Mouse (Mus musculus) frontal cortex, postnatal 14 days (tissue): Measurements from ENCODE around the gene Rab20.
"Not testable (repeated sequence)": the region's sequence is repeated elsewhere in the genome, so short reads cannot be mapped to it uniquely, and the experiment has no call there.

Experiments used
- DNase-seq, 2 experiments: peaks; one replicate each; pipeline ENCODE4 v3.0.0; 2022; ENCODE audit warnings: low spot score in 2 of 2

Gene Rab20

DNA sequence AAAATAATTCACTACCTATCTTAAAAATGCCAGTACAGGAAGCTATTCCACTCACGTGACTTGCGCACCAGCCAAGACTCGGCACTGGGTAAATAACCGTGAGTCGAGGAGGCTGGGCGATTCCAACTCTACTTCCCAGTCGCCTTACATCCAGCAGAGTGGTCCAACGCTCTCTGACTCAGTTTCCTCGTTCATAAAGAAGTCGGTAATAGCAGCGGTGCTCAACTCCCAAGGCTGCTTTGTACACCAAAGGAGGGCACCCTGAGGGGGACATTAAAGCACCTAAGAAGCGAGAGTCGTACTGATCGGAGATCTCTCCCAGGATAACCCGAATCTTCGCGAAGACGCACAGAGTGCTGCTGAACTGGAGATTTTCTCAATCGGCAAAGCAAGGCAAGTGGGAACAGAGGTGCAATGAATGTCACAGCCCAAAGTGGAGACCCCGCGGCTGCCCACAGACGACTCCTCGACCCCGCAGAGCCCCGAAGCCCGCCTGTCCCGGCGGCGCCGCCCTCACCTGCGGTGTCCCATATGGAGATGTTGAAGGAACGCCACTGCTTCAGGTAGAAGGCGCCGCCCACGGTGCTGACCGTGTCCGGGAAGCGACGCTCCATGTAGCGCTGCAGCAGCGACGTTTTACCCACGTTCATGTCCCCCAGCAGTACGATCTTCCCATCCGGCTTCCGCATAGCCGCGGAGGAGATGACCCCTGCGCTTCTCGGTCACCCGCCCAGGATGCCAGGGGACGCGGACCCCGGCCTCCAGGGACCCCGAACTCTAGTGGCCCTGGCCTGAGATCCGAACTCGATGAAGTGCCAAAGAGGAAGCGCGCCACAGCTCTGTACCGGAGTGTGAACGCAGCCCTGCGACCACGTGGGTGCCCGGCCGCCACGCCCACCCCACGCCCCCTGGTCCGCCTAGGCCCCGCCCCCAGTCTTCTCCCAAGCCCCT lies at the start of gene Rab20:
Gene Rab20, minus strand, starts transcription at position 900 of the 951 bp plus-strand sequence.
- peak in 1 of 2 experiments; percentile 14 for DNase-seq

DNA sequence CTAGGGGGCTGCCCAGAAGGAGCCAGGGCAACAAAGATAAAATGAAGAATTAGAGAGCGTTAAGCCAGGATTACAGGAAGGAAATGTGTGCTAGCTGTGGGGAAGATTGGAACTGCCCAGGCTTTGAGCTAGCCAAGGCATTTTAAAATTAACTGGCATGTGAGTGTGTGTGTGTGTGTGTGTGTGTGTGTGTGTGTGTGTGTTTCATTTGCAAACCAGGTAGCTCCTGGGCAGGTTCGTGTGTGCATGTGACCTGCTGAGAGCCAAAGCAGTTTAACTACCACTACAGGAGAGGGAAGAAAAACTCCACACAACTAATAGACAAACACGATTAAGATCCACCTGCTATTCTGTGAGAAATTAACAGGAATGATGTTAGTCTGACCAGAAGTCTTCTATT lies 44.8 kb upstream of the Rab20 start:
- no peak for DNase-seq

DNA sequence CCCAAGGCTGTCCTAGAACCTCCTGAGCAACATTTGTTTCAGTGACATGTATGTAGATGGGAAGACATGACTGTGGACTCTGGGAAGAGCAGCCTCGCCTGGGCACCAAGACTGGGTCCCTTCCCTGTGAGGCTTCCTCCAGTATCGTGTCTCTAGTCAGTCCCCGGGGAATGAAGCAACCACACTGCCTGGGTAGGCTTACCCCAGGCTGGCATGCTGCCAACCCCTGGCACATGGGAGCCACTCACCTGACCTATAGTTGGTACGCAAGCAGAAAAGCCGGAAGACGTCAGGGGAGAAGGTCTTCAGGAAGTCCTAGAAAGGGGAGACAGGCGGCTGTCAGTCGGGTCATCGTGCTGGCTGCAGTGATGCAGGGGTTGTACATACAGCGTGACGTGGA lies 40.2 kb upstream of the Rab20 start:
- DNase-seq: no peak

DNA sequence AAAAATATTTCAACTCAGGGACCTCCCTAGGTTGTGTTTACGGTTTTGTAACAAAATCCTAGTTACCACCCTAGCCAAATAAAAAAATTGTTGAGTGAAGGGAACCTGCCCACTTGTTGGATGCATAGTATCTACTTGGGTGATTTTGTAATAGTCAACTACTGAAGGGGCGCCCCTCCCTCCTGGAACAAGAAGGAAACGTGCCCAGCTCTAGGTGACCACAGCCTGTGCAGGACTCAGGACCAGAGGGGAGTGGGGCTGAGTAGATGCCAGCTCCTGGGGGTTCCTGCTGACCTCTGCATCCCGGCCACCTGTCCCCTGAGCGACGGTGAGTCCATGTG lies 39.5 kb upstream of the Rab20 start:
- DNase-seq: no peak

DNA sequence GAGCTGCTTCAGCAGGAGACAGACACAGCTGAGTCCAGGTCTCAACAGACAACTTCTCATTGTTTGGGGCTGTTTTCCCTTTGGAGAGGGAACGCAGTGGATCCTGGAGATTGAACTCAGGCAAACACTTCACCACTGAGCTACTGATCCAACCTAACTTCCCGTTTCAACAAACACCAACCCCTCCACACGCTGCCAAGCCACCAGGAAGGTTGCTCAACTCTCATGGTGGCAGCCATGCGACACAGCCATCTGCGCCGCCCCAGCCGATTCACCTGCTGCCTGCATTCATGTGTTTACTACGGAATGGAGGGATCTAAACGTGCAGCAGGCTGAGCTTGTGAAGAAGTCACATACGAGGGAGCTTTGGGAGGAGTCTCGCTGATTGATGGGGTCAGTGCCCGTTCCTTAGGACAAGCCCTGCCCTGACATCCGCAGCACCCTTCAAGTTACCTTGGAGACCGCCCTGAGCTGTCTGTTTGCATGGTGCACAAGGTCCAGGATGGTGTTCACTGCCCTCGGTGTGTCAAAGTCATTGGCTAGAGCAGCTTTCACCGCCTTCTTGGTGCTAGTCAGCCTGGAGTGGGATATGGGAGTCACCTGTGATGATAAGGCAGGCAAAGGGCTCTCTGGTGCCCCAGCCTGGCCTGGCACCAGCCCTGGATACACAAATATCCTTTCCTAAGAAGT lies 39.0 kb upstream of the Rab20 start:
- no peak for DNase-seq

DNA sequence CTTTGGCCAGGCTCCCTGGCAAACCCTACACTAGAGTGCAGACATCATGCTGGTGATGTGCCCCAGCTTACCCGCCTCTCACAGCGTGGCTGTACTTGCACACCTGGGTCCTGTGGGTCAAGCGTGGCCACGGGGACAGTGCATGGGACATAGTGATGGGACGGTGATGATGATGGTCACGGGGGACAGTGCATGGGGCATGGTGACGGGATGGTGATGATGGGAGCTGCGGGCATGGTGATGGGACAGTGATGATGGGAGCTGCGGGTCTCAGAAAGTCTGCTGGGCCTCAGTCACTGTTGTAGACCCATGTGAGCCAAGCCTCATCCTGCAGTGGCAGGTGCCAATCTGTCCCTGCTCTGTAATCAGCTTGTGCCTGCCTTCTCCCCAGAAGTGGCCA lies 37.8 kb upstream of the Rab20 start:
- no peak for DNase-seq

DNA sequence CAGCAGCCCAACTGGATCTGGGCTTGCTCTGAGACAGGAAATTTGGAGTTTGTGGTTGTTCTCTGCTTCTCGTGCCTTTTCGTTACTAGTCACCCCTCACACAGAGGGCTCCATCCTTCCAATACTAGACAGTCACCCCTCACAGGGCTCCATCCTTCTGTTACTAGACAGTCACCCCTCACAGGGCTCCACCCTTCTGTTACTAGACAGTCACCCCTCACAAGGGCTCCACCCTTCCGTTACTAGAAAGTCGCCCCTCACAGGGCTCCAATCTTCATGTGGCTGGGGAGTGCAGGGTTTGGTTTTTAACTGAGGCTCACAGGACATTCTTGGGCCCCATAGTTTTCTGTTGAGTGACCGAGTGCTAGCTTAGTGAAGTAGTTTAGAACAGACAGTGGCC lies 34.7 kb upstream of the Rab20 start:
- no peak for DNase-seq

DNA sequence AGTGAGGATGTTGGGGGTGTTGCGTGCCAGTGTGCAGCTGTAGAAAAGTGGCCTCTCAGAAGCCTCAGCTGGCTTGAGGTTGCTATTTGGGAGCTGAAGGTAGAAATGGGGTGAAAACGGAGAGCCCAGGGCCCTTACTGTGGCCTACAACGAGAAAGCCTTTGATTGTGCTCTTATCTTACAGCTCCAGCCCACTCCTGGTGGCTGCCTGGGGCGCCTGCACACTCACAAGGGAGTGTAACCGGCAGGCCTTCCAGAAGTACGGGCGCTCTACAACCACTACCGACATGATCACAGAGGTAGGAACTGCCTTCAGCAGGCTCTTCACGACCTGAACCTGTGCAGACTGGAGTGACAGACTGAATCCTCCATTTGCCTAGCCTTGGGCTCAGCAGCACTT lies 34.2 kb upstream of the Rab20 start:
- no peak for DNase-seq

DNA sequence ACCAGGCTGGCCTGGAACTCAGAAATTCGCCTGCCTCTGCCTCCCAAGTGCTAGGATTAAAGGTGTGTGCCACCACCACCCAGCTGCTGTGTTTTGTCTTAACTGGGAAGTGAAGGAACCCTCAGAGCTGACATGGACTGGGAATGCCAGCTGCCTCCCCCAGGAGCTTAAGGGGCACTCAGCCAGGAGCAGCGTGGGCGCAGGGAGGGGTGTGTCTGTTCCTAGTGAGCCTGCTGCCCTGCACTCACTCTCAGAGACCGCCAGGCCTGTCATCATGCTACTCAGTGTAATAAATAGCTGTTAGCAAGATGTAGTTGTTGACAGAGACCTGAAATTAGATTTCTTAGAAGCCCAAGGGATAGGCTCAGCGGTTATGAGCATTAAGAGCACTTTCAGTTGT lies 32.5 kb upstream of the Rab20 start:
- no peak for DNase-seq

DNA sequence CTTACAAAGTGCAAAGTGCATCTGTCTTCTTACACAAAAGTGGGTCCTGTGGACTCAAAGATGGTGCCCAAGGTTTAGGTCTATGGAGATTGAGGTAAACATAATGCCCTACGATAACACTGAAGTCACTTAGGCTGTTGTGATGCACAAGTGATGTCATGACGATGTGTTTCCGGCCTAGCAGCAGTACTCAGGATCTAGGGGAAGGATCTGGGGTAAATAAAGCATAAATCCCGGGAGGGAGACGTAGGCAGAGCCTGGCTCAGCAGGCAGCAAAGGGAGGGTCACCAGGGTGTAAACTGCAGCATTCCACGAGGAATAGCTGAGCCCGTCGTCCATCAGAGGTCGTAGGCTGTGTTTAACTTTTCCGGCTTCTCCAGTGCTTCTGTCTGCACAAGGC lies 30.4 kb upstream of the Rab20 start:
- DNase-seq: no peak

DNA sequence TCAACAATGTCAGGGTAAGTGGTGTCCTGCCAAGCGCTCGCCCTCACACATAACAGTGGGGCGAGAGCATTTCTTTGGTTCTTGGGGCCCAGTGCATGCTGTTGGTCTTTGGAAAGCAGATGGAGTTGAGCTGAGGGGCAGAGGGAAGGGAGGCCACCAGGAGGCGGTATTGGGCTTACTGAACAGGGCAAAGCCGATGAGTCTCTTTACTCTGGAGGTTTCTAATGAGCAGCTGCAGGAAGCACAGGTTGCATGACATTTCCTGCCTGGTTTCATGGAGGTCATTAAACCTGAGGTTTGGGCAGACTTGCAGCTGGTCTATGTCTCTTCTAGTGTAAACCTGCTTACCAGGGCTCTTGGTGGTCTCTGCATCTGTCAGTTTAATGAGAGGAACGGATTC lies 28.3 kb upstream of the Rab20 start:
- DNase-seq: no peak

DNA sequence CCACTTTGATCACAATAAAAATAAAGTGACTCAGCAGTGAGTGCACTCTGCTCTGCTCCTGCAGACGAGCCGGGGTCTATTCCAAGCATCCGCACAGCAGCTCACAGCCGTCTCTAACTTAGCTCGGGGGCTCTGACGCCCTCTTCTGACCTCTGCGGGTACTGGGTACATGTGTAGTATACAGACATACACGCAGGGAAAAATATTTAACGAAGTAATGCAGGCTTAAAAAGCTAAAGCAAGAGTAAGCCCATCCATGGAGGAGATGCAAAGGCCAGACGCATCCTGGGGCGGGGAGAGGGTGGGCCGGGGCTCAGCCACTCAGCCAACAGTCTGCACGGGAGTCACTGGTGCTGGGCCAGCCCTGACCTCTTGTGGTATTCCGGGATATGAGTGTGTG lies 27.6 kb upstream of the Rab20 start:
- DNase-seq: no peak

DNA sequence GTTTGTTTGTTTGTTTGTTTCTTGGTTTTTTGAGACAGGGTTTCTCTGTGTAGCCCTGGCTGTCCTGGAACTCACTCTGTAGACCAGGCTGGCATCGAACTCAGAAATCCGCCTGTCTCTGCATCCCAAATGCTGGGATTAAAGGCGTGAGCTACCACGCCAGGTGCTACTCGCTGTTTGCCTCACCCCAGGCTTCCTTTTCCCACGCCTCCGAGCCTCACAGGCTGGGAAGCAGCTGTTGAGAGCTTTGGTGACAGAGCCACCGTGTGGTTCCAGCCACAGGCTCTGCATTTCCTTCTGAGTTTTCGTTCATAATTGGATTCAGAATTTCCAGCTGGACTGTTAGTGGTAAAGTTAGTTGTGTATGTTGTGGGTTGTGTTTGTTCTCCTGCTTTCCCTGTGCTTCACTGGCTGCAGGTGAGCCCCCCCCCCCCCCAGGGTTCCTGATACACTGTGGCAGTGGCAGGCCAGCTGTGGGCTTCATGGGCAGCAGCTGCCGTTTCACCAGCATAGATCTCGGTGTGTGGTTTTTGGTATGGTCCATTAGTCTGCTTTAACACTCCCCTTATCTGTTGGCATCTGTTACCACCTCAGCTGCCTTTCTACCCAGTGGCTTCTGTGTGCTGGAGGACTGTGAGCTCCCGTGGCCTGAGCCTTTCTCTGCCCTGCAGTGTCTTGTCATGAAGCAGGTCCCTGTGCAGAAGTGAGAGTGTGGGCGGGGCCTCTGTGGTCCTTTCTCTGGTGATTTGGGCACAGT lies 25.1 kb upstream of the Rab20 start:
- no peak for DNase-seq

DNA sequence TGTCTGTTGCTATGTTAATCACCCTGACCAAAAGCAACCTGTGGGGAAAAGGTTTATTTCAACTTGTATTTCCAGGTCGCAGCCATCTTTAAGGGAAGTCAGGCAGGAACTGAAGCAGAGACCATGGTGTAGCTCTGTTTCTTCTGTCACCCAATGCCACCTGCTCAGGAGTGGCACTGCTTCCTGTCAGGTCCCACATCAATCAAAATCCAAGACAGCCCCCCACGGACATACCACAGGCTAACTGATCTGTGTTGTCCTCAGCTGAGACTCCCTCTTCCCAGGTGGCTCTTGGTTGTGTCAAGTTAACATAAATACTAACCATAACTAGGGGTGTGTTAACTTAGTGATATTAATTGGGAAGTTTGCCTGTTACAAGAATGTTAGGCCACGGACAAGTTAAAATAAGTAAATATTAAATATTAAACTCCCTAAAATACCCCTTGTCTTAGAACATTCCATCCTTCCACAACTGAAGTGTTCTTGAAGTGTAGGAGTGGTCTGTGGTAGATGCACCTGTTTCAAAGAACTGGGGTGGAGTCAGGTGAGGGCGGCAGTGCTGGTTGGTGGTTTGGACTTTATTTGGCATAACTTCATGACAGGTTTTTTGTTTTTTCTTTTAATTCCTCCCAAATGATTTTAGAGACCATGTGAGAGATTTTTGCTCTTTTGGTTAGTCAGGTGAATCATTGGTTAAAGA lies 20.4 kb upstream of the Rab20 start:
- no peak for DNase-seq

DNA sequence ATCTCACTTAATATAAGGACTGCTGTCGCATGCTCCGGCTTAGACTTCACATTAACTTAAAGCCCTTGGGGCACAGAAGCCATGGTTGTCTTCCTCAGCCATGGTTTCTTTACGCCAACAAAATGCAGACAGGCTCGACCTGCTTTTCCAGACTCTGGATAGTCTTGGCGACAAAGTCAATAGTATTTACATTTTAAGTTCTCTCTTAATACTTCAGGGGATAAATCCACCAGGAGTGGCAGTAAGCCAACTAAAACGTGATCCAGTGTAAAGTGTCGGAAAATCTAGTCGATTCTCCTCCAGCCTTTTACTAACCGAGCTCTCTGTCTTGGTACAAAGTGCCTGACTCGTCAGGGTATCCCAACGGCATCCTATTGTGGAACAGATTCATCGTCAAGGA lies 19.8 kb upstream of the Rab20 start:
- no peak for DNase-seq

DNA sequence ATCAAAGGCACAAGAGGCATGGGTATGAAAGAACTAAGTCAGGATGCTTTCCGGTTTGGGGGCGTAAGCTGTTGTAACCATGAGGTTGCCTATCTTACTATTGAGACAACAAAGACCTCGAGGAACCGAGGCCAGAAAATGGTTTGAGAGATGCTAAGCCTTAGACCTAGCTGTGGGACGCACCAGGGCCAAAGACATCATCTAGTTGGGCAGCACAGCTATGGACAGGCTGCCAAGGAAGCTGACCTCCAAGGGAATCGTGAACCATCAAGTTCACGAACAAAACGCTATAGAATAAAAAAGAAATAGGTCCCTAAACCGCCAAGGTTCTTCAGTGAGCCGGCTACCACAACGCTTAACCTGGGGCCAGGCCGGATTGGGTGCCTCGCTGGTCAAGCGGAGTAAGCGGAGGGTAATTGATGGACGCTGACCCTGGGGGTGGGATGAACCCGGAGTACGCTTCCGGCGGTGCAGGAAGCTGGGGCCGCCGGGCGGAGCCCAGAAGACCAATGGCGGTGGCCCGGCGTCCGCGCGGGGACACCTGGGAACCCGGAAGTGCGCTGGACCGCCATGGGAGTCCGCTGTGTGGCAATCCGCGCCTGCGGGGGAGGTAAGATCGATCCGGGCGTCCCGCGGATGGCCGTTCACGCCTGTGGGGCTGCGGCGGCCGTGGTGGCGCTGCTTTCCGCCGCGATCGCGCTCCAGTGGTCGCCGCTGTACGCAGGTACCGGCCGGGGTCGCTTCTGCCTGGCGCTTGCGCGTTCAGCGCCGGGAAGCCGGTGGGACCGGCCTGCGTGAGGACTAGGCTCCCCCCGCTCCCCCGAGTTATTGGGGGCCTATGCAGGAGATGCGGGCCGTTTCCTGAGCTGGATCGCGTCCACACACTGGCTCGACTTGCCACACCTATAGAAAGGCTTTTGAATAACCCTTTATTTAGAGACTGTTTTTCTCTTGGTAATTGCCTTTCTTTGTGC lies 18.8 kb upstream of the Rab20 start, which contains the start of gene Naxd:
Gene Naxd, plus strand, starts transcription at position 490 of the 974 bp plus-strand sequence.
- peak; percentile 79 to 81 for DNase-seq

DNA sequence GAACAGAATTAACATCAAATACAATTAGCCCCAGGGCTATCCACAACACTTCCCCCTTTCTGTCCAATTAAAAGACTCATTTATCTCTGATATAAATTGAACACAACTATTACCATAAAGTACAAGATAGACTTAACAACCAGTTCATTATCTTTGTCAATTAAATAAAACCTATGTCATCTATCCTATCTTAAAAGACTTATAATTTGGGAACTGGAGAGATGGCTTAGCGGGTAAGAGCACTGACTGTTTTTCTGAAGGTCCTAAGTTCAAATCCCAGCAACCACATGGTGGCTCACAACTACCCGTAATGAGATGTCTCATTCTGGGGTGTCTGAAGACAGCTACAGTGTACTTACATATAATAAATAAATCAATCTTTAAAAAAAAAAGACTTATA lies 13.8 kb upstream of the Rab20 start:
- not testable (repeated sequence) for DNase-seq

DNA sequence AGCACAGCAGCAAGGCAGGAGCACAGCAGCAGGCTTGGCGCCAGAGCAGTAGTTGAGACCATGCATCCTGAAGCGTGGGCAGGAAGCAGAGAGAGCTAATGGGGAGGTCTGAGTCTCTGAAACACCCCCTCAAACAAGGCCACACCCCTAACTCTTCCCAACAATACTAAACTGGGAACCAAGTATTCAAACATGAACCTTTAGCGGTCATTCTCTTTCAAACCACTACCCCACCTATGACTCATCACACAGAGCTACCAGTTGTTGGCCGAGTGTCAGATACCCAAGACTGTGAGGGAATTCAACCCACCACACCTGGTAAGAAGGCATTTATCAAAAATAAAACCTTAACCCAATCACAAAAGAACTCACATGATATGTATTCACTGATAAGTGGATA lies 8.7 kb upstream of the Rab20 start:
- no peak for DNase-seq

DNA sequence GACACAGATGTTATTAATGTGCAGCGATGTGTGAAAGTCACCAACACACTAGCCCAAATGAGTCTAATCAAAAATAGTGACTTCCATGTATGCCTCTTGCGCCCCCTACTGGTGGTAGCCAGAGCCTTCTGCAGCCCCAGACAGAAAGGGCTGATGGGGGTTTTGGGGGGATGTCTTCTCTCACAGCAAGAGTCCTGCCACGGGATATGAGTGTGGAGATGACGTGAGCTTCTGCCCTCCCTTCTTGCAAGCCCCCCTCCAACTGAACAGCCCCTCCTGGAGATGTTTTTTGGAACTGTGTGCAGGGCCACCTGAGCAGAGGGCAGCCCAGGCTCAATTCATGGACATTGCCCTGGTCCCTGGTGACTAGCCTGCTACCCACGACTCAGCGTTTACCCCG lies 7.6 kb upstream of the Rab20 start:
- DNase-seq: peak in 1 of 2 experiments; percentile 50

DNA sequence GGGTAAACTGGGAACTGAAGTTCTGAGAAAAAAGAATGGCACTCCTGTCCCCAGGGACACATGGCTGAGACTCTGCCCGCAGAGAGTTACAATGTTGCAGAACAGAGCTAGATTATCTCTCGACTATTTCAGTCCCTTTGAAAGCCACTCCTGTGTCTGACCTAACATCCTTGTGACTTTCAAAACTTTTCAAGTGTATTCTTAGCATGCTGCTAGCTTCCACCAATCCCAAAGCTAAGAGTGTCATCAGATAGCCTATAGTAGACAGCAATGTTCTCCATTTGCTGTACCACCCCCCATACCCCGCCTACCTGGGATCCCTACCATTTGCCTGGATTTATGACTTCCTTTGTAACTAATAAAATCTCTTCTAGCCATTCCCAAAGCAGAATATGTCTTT lies 4.0 kb upstream of the Rab20 start:
- no peak for DNase-seq

DNA sequence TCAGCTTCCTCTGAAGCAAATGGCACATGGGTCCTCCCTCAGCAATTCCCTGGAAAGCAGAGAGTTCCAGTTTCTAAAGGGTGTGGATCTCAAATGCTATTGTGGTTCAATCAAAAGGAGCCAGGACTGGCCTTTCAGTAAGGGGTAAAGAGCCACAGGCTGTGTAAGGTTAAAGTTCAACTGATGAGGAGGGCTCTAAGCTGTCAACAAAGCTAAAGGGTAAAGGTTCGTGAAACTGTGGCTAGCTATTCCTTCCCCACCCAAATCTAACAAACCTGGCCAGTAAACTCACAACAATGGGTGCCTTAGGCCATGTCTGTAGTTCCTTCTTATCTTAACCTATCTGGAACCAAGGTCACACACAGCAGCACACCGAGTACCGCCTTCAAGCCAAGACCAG lies 3.4 kb upstream of the Rab20 start:
- DNase-seq: no peak
